Mouse (Mus musculus) MEL (cell line): ENCODE measurements at regions not wholly inside any gene's neighbourhood (a gene's known extent, or its start where the extent isn't known, plus 50 kb on each side); places are given as distances from the start of the nearest gene placed in this dataset.

Experiments used
- DNase-seq: peaks from one replicate; pipeline ENCODE4 v3.0.0; 2011; ENCODE audit warnings: low read depth, low spot score
- H3K27ac ChIP-seq: 2 replicates; pipeline ENCODE4 v1.5.1; 2012; ENCODE audit warnings: low read depth, mild to moderate bottlenecking, control low read depth, low read length, moderate library complexity; ENCODE audit not compliant: control insufficient read depth
- H3K27me3 ChIP-seq, 2 experiments: fragments of 150-350 bp in 1 of 2; sonication (generic) in 1 of 2; 2 replicates each; pipeline ENCODE4 v1.6.1; 2012; ENCODE audit warnings: low read length in 2 of 2, mild to moderate bottlenecking in 2 of 2, improper control_type of control experiment in 1 of 2, moderate library complexity in 1 of 2; ENCODE audit not compliant: insufficient read depth in 2 of 2, control insufficient read depth in 1 of 2
- H3K36me3 ChIP-seq, 2 experiments: 2 replicates each; pipeline ENCODE4 v1.6.1; 2012 to 2014; ENCODE audit warnings: low read length in 2 of 2, improper control_type of control experiment in 1 of 2, inconsistent platforms in 1 of 2, mild to moderate bottlenecking in 1 of 2; ENCODE audit not compliant: insufficient read depth in 2 of 2, control insufficient read depth in 1 of 2
- H3K4me1 ChIP-seq, 2 experiments: fragments of 150-350 bp in 1 of 2; sonication (generic) in 1 of 2; 2 replicates each; pipeline ENCODE4 v1.6.1; 2012; ENCODE audit warnings: low read length in 2 of 2, improper control_type of control experiment in 1 of 2, mild to moderate bottlenecking in 1 of 2; ENCODE audit not compliant: insufficient read depth in 2 of 2, control insufficient read depth in 1 of 2
- H3K4me3 ChIP-seq, 2 experiments: fragments of 150-350 bp in 1 of 2; sonication (generic) in 1 of 2; 2 replicates each; pipeline ENCODE4 v1.5.1; 2012; ENCODE audit warnings: low read depth in 2 of 2, low read length in 2 of 2, mild to moderate bottlenecking in 2 of 2, moderate library complexity in 2 of 2, control low read depth in 1 of 2, improper control_type of control experiment in 1 of 2; ENCODE audit not compliant: control insufficient read depth in 1 of 2, insufficient read depth in 1 of 2
- H3K79me2 ChIP-seq: 2 replicates; pipeline ENCODE4 v1.6.1; 2012; ENCODE audit warnings: mild to moderate bottlenecking, low read length, moderate library complexity; ENCODE audit not compliant: control insufficient read depth, poor library complexity, insufficient read depth
- H3K9ac ChIP-seq: 2 replicates; pipeline ENCODE4 v1.6.1; 2012; ENCODE audit warnings: low read depth, mild to moderate bottlenecking, control low read depth, low read length, moderate library complexity; ENCODE audit not compliant: control insufficient read depth, poor library complexity, severe bottlenecking
- H3K9me3 ChIP-seq: fragments of 150-350 bp; sonication (generic); replicated peaks from 2 replicates; pipeline ENCODE4 v1.6.1; 2012; ENCODE audit warnings: mild to moderate bottlenecking, low read length, improper control_type of control experiment, moderate library complexity; ENCODE audit not compliant: insufficient read depth
- CHD1 ChIP-seq: IDR thresholded peaks from 2 replicates; pipeline ENCODE4 v1.6.1; 2012; ENCODE audit warnings: low read depth, mild to moderate bottlenecking, inconsistent platforms, low read length, improper control_type of control experiment
- EP300 ChIP-seq, 2 experiments: IDR thresholded peaks; 2 replicates each; pipeline ENCODE4 v1.6.1; 2011; ENCODE audit warnings: improper control_type of control experiment in 2 of 2, low read length in 2 of 2, low read depth in 1 of 2, mild to moderate bottlenecking in 1 of 2
- ETS1 ChIP-seq: IDR thresholded peaks from 2 replicates; pipeline ENCODE4 v1.6.1; 2012; ENCODE audit warnings: low read depth, mild to moderate bottlenecking, inconsistent platforms, low read length, improper control_type of control experiment, moderate library complexity
- GATA1 ChIP-seq: IDR thresholded peaks from 2 replicates; pipeline ENCODE4 v1.6.1; 2011; ENCODE audit warnings: low read depth, low read length, improper control_type of control experiment
- HCFC1 ChIP-seq: IDR thresholded peaks from 2 replicates; pipeline ENCODE4 v1.6.1; 2012; ENCODE audit warnings: low read depth, mild to moderate bottlenecking, inconsistent platforms, low read length, improper control_type of control experiment, moderate library complexity
- MAFK ChIP-seq: IDR thresholded peaks from 2 replicates; pipeline ENCODE4 v1.6.1; 2011; ENCODE audit warnings: low read depth, mild to moderate bottlenecking, low read length, improper control_type of control experiment, borderline replicate concordance
- MAX ChIP-seq: IDR thresholded peaks from 2 replicates; pipeline ENCODE4 v1.6.1; 2011; ENCODE audit warnings: low read length, improper control_type of control experiment
- MYB ChIP-seq: IDR thresholded peaks from 2 replicates; pipeline ENCODE4 v1.6.1; 2011; ENCODE audit warnings: mild to moderate bottlenecking, low read depth, low read length, improper control_type of control experiment
- MYC ChIP-seq: IDR thresholded peaks from 2 replicates; pipeline ENCODE4 v1.6.1; 2011; ENCODE audit warnings: low read depth, mild to moderate bottlenecking, low read length, improper control_type of control experiment, moderate library complexity
- NELFE ChIP-seq: IDR thresholded peaks from 2 replicates; pipeline ENCODE4 v1.6.1; 2011; ENCODE audit warnings: low read depth, low read length, improper control_type of control experiment
- NRF1 ChIP-seq: IDR thresholded peaks from 2 replicates; pipeline ENCODE4 v1.6.1; 2014; ENCODE audit warnings: low read depth, mild to moderate bottlenecking, inconsistent platforms, low read length, improper control_type of control experiment, moderate library complexity; ENCODE audit not compliant: poor library complexity, insufficient read depth, severe bottlenecking
- RAD21 ChIP-seq: IDR thresholded peaks from 2 replicates; pipeline ENCODE4 v1.6.1; 2011; ENCODE audit warnings: mild to moderate bottlenecking, low read depth, low read length, improper control_type of control experiment
- SMC3 ChIP-seq: IDR thresholded peaks from 2 replicates; pipeline ENCODE4 v1.6.1; 2011; ENCODE audit warnings: low read depth, low read length, improper control_type of control experiment
- TAL1 ChIP-seq: IDR thresholded peaks from 2 replicates; pipeline ENCODE4 v1.6.1; 2012; ENCODE audit warnings: mild to moderate bottlenecking, inconsistent platforms, low read length, moderate library complexity, mixed read lengths
- TCF12 ChIP-seq: IDR thresholded peaks from 2 replicates; pipeline ENCODE4 v1.6.1; 2014; ENCODE audit warnings: low read depth, mild to moderate bottlenecking, inconsistent platforms, low read length, improper control_type of control experiment, moderate library complexity
- UBTF ChIP-seq: IDR thresholded peaks from 2 replicates; pipeline ENCODE4 v1.6.1; 2012; ENCODE audit warnings: low read depth, mild to moderate bottlenecking, inconsistent platforms, low read length, improper control_type of control experiment, moderate library complexity, borderline replicate concordance; ENCODE audit not compliant: insufficient read depth
- USF2 ChIP-seq, 2 experiments: IDR thresholded peaks; 2 replicates each; pipeline ENCODE4 v1.6.1; 2011 to 2012; ENCODE audit warnings: improper control_type of control experiment in 2 of 2, low read length in 2 of 2, borderline replicate concordance in 1 of 2, inconsistent platforms in 1 of 2, low read depth in 1 of 2, mild to moderate bottlenecking in 1 of 2; ENCODE audit not compliant: insufficient read depth in 1 of 2
- ZKSCAN1 ChIP-seq: IDR thresholded peaks from 2 replicates; pipeline ENCODE4 v1.6.1; 2012; ENCODE audit warnings: low read depth, mild to moderate bottlenecking, inconsistent platforms, low read length, improper control_type of control experiment, moderate library complexity
- ZMIZ1 ChIP-seq: IDR thresholded peaks from 2 replicates; pipeline ENCODE4 v1.6.1; 2012; ENCODE audit warnings: low read depth, mild to moderate bottlenecking, inconsistent platforms, low read length, improper control_type of control experiment, moderate library complexity
- ZNF384 ChIP-seq: IDR thresholded peaks from 2 replicates; pipeline ENCODE4 v1.6.1; 2012; ENCODE audit warnings: low read depth, mild to moderate bottlenecking, inconsistent platforms, low read length, improper control_type of control experiment

GRCm38 (mm10) chr7:37095839-37096238, 397.9 kb downstream of the Tshz3 start:
- H3K9me3 ChIP-seq = no peaks in the 10 kb centered on the region
- H3K9ac ChIP-seq = no peak overlapping the region
- H3K27me3 ChIP-seq = no peaks in the 10 kb centered on the region
- no peak overlapping the region for H3K27ac ChIP-seq
- H3K79me2 ChIP-seq = no peaks in the 10 kb centered on the region
- no peak for TF ChIP-seq NRF1
- TF ChIP-seq RAD21 = no peak
- H3K4me1 ChIP-seq = no peaks in the 10 kb centered on the region
- no peak for DNase-seq
- no peaks in the 10 kb centered on the region for H3K36me3 ChIP-seq
- no peak overlapping the region for H3K4me3 ChIP-seq

DNA sequence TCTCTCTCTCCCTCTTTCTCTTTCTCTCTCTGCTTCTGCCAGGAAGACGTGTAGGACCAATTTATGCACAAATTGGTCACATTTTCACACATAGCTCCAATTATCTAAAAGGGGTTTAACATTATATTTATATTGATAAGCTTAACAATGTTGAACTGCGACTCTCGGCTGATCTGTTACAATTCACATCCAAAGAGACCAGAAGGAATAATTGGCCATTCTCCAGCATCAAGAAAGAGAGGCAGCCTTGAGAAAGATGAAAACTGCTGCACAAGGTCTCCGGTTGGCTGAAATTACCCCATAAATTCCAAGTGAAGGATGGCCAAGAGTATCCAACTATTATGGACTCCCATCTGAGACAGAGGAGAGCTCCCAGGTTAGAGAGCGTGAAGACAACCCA, 398.4 kb downstream of the Tshz3 start:
- no peaks in the 10 kb centered on the region for H3K4me1 ChIP-seq
- H3K36me3 ChIP-seq = no peaks in the 10 kb centered on the region
- no peaks in the 10 kb centered on the region for H3K79me2 ChIP-seq
- no peak overlapping the region for H3K9ac ChIP-seq
- H3K4me3 ChIP-seq = no peak overlapping the region
- TF ChIP-seq GATA1 (no peak), TCF12 (no peak), NELFE (no peak), EP300 (IDR thresholded peaks at IDR 0.05; ENCODE audit: low read depth in 1 of 2, low read length in 2 of 2) (no peak), TAL1 (no peak), ETS1 (no peak), ZMIZ1 (no peak)
- TF ChIP-seq, all 39 proteins: peak for 0
- Histone ChIP-seq H3K9me3 (no peaks in the 10 kb centered on the region), H3K27me3 (no peaks in the 10 kb centered on the region), H3K27ac (no peak overlapping the region)
- no peak for DNase-seq

GRCm38 (mm10) chr7:37098950-37099349, 401.0 kb downstream of the Tshz3 start:
- H3K4me1 ChIP-seq = no peaks in the 10 kb centered on the region
- H3K9me3 ChIP-seq = no peaks in the 10 kb centered on the region
- H3K79me2 ChIP-seq = no peaks in the 10 kb centered on the region
- H3K4me3 ChIP-seq = no peak overlapping the region
- no peak overlapping the region for H3K27ac ChIP-seq
- no peaks in the 10 kb centered on the region for H3K27me3 ChIP-seq
- TF ChIP-seq NRF1 (no peak), ETS1 (no peak), ZKSCAN1 (no peak), MAFK (no peak), CHD1 (no peak), HCFC1 (no peak), USF2 (IDR thresholded peaks at IDR 0.05; ENCODE audit: borderline replicate concordance in 1 of 2, insufficient read depth in 1 of 2, low read depth in 1 of 2, low read length in 2 of 2) (no peak), MYB (no peak), SMC3 (no peak), MYC (no peak), ZNF384 (no peak), MAX (no peak), UBTF (no peak)
- H3K9ac ChIP-seq = no peak overlapping the region
- DNase-seq = no peak
- H3K36me3 ChIP-seq = no peaks in the 10 kb centered on the region
